Mouse (Mus musculus) gastrocnemius, postnatal 14 days (tissue): ENCODE measurements around the gene Itga11. TPM values are rescaled to one million over a fixed set of nuclear protein-coding genes. Genes with fewer than 3 reads are reported as not detected.

Experiments used
- DNase-seq: peaks from one replicate; pipeline ENCODE4 v3.0.0; 2021; ENCODE audit warnings: mixed read lengths
- intact Hi-C: fragments of 180-260 bp; cut with DNase I; formaldehyde crosslinking; loops from one replicate; pipeline ENCODE4 v1.15.1; 2025; ENCODE audit warnings: low total_unique reads
- total RNA-seq, 2 experiments: library from RNA; stranded (reverse); gene quantifications; 2 replicates each; pipeline ENCODE4 v1.2.3; 2021

Itga11 gene
- total RNA-seq, 2 experiments from 2014 or later: 5.0 to 7.6 TPM

- DNase-seq: no peak
- intact Hi-C loops: no loop called here
Measured at GRCm38 (mm10) chr9:62675172-62675571, 2.5 kb upstream of the Itga11 start.

DNA sequence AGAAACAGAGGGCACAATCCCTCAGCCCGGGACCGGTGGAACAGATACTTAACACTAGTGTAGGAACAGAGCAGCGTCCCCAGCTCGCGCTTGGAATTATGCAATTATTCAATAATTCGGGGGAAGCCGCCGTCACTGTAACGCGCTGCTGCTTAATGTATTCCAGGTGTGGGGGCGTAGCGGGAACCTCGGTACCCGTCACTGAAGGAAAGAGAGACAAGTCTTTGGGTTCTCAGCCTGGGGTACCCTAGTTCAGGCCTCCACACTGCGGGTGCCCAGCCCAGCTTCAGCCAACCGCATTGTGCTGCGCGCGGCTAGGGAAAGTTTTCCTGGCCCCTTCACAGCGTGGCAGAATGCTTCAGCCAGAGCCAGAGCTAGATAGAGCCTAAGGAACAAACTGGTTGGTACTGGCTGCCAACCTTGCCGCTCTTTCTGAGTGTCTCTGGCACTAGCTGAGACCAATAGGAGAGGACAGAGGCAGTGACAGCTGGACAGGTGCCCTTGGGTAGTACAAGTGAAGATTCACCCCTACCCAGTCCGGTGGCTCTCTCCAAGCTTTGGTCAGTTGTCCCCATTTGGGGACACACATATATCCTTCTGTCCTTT is 1.0 kb downstream of the Itga11 start:
- DNase-seq: peak; percentile 13
- intact Hi-C loops: no loop called here

DNA sequence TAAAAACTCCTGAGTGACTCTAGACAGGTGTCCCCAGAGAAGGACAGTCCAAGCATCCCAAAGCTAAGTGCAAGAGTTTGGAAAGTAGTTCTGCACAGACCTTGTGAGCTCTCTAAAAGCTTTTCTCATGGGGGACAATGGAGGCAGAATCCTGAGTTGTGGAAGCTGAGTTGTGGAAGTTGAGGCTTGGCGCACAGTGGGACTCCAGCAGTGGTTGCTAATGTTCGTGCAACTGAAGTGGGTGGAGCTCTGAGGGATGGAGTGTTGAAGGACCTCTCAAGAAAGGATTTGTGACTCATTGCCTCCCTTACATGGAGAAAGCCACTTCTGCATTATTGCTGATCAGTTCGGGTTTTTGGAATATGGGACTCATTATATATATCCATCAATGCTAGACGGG is 1.8 kb downstream of the Itga11 start:
- intact Hi-C loops: no loop called here
- DNase-seq: no peak

- DNase-seq: no peak
- intact Hi-C loops: no loop called here
Measured at GRCm38 (mm10) chr9:62684311-62684710, 6.7 kb downstream of the Itga11 start.

- no peak for DNase-seq
- intact Hi-C loops: no loop called here
Measured at GRCm38 (mm10) chr9:62689748-62690147, 12.1 kb downstream of the Itga11 start.

DNA sequence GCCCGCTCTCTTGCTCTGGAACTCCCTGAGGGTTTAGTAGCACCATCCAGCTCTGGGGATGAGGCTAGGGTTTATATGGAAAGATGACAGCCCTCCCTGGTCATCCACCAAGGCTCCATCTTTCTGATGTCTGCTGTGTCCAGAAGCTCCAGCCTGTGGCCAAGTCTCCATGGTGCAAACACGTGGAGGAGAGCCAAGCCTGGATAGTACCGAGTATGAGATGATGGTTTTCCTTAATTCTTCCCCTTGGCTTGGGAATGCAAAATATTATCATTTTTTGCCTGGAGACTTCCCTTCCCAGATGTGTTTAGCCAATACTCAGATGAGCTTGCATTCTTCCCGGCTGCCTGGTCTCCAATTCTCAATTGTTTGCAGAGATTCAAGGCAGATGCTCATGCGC is 16.4 kb downstream of the Itga11 start:
- intact Hi-C loops: no loop called here
- DNase-seq: peak; percentile 67

- no peak for DNase-seq
- intact Hi-C loops: no loop called here
Measured at GRCm38 (mm10) chr9:62695210-62695609, 17.6 kb downstream of the Itga11 start.

- intact Hi-C loops: no loop called here
- DNase-seq: no peak
Measured at GRCm38 (mm10) chr9:62696799-62697198, 19.2 kb downstream of the Itga11 start.

GRCm38 (mm10) chr9:62707267-62707666 is 29.6 kb downstream of the Itga11 start:
- no peak for DNase-seq
- intact Hi-C loops: no loop called here

GRCm38 (mm10) chr9:62707870-62708269 is 30.2 kb downstream of the Itga11 start:
- no peak for DNase-seq
- intact Hi-C loops: no loop called here

GRCm38 (mm10) chr9:62709983-62710382 is 32.4 kb downstream of the Itga11 start:
- DNase-seq: no peak
- intact Hi-C loops: no loop called here

DNA sequence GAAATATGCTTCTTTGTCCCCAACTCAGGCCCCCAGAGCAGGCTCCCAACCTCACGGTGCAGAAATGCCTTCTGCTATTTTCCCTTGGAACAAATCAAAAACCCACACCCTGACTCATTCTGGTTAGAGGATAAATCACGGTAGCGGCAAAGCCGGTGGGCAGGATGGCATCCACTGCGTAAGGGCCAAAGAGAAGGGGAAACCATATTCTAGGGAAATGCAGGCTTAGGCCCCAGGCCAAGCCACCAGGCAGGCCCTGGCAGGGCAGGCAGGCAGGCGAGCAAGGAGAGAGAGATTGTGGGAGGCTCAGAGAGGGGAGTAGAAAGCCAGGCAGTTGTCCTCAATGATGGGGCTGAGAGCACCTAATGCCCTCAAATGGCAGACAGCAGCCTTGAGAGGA is 34.7 kb downstream of the Itga11 start:
- intact Hi-C loops: no loop called here
- no peak for DNase-seq

DNA sequence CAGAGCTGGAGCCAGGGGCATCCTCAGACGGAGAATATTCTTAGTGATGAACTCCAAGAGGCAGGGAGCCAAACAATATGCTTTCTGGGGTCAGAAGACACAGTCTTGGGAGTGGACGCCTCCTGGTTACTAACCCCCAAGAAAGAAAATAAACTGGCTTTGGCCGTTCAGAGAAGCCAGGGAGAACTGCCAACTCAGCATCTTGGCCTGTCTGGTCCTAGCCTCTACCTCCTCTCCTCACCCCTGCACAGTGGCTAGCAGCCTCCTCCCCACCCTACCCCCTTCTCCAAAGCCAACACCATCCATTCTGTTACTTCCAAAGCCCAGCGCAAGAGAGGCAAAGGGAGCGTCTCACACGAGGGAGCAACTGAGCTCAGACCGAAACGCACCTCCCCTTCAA is 35.4 kb downstream of the Itga11 start:
- DNase-seq: no peak
- intact Hi-C loops: no loop called here

DNA sequence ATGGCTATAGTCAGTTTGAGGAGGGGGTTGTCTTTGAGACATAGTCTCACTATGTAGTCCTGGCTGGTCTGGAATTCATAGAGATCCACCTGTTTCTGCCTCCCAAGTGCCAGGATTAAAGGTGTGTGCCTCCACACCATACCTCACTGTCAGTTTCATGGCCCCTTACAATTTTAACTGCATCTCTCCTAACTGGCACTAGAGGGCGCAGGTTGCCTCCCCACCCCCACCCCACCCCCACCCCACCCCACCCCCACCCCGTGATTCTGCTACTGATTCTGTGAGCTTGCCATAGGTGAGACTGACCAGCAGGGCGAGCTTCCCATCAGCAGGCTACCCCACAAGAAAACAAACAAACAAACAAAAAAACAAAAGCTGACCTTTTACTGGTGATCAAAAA is 36.7 kb downstream of the Itga11 start:
- intact Hi-C loops: no loop called here
- DNase-seq: no peak

DNA sequence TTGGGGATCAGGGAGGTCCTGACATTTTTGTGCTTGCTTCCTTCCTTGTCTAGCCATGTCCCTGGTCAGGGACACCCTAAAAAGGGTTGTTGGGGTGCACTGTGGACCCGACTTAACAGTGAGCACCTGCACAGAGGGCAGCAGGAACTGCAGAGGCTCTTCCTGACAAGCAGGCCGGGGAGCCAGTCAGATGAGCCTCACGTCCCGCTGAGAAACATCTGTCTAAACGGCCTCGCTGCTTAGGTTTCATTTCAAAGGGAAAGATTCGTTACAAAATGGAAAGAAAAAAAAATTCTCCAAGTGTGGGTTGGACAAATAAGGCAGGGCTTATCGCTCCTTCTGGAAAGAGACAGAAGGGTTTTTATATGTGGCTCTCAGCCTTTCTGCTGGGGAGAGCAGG is 40.4 kb downstream of the Itga11 start:
- DNase-seq: no peak
- intact Hi-C loops: no loop called here

- intact Hi-C loops: no loop called here
- DNase-seq: no peak
Measured at GRCm38 (mm10) chr9:62721791-62722190, 44.2 kb downstream of the Itga11 start.

DNA sequence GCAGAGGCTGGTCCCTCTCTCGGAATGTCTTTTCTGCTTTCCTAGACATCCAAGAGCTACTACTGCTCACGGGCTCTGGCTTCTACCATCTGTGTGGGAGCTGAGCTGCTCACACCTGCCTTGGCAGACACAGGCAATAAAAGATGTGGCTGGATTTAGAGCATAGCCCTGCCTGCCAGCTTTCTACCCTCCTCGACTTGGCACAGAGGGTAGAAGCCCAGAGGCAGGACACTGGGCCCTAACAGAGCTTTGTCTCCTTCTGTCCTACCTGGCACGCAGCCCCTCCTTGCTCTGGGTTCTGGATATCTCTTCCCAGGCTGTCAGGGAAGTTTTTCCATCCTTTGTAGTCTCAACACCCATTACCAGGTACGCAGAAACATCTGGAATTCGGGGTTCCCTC is 45.1 kb downstream of the Itga11 start:
- intact Hi-C loops: no loop called here
- DNase-seq: no peak

DNA sequence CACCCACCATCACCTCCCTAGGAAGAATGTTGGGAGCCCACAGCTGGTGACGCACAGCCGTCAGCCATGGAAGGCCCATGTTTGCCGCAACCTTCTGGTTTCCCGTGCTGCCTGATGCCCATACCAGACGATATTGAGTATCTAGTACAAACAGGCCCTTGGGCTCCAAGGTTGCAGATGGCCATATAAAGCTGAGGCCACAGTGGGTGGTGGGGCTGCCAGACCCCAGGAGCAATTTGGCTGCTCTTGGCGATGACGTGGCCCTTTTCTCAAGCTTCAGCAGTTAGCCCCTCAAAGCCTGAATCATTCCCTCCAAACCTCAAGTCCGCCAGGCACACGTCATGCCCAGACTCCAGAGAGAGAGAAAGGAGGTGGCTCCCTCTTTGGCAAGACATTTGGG is 46.5 kb downstream of the Itga11 start:
- DNase-seq: no peak
- intact Hi-C loops: no loop called here

GRCm38 (mm10) chr9:62725247-62725646 is 47.6 kb downstream of the Itga11 start:
- no peak for DNase-seq
- intact Hi-C loops: no loop called here

DNA sequence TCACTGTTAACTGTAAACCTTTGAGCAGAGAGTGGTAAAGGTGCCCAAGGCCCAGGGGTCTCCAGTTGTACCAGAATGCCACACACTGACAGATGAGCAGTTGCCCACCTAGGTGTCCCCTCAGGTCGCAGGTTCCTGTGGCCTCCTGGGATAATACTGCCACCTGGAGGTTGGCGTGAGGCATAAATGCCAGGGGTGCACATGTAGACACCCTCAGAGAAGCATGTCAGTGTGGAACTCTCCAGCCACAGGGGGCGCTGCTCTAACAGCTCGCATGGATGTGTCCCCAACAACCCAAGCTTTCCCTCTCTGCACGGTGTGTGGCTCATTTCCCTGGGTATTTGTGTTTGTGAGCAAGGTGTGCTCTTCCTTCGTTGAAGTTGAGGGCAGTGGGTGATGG is 48.8 kb downstream of the Itga11 start:
- intact Hi-C loops: no loop called here
- DNase-seq: no peak

DNA sequence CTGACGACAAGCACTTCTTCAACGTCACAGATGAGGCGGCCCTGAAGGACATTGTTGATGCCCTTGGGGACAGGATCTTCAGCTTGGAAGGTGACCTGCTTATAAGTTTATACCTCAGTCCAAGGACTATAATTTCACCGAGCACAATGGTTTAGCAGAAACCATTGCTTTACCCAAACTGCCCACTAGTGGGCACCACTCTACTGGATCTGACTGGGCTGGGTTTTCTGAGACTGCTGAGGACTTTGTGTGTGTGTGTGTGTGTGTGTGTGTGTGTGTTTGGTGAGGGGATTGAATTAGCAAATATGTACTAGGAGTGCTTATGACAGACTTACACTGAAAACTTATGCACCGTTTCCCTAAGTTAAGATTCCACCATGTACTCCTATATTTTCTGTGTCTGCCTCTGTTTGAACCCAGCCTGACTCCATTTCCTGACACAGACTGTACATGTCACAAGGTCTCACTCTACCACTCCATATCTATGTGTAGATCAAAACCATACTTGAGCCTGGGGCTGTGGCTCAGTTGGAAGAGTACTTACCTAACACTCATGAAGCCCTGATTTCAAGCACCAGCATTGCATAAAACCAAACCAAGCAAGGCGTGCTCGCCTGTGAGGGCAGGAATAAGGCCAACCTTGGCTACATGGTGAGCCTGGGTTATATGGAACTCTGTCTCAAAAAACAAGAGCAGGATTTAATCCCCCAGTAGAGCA is 67.1 kb downstream of the Itga11 start:
- DNase-seq: peak; percentile 42
- intact Hi-C loops: no loop called here

- no peak for DNase-seq
- intact Hi-C loops: no loop called here
Measured at GRCm38 (mm10) chr9:62746646-62747045, 69.0 kb downstream of the Itga11 start.
